16 mouse cellular contexts compared by ENCODE assay signal in the genomic region with DNA sequence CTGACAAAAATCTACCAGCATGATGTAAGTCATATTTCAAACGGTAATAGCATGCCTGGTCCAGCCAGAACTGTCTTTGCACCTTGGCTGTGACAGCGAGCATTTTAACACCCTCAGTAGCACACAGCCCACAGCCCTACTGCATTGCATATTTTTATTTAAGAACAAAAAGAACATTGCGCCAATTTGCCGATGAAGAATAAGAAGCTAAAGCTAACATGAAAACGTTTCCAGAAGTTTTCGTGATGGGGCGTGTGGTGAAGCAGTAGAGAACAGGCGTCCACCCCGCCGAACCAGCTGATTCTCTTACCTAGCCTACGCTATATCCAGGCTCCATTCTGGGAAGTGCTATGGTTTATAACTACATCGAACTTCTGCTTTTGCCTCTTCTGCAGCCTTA.
DNase-seq lines count a peak whose midpoint lies in the region.
"Had no signal": no experiment of that assay in that cellular context is flagged by ENCODE, and none has a peak within 500 bp of the region (broad histone marks: within the 10 kb centered on the region; RNA-seq: fewer than 3 reads in every experiment).

No protein-coding gene starts in this region.

- peak; percentile 43 for DNase-seq in left cerebral cortex, adult 11 months (ENCODE audit: low spot score)
- DNase-seq in left cerebral cortex, postnatal 4 days: no peak
- DNase-seq in right cerebral cortex, postnatal 25 days: peak; percentile 43
- no peak for DNase-seq in right cerebral cortex, postnatal 4 days
- DNase-seq in left cerebral cortex, postnatal 14 days (ENCODE audit: low spot score in 2 of 2): peak; percentile 22 to 49
- peak; percentile 80 for DNase-seq in telencephalon, adult 2 months (ENCODE audit: low read depth, low spot score)
- DNase-seq in urinary bladder, adult 2 months (ENCODE audit: low spot score): no peak
- no peak for DNase-seq in gastrocnemius, adult 8-10 months (ENCODE audit: low spot score in 2 of 2)
- DNase-seq: adrenal gland, adult 2 months; adrenal gland, postnatal 25 days; cerebellum, adult 2 months; cerebellum, postnatal 10 days; forebrain, postnatal 0 days; gastrocnemius, postnatal 10 days; heart, adult 18-20 months; heart, postnatal 10 days had no signal

- intact Hi-C loops in left cerebral cortex, postnatal 4 days (cut with DNase I): no loop called here
- intact Hi-C loops in left cerebral cortex, postnatal 14 days (cut with DNase I): no loop called here

Comparison
In these comparisons a context has a peak if more than half of its experiments do, and no peak if none do; other contexts are left out.
1. DNase-seq: peak in left cerebral cortex, adult 11 months (single experiment), right cerebral cortex, postnatal 25 days (single experiment), left cerebral cortex, postnatal 14 days (2 of 2) and telencephalon, adult 2 months (single experiment); none in left cerebral cortex, postnatal 4 days (single experiment), right cerebral cortex, postnatal 4 days (single experiment), urinary bladder, adult 2 months (single experiment) and gastrocnemius, adult 8-10 months (0 of 2).